Mouse (Mus musculus) layer of hippocampus, adult 9-10 months (tissue): ENCODE data around the gene Sycp3.
"Not testable (repeated sequence)": the region's sequence is repeated elsewhere in the genome, so short reads cannot be mapped to it uniquely, and the experiment has no call there.

Experiments
- DNase-seq: peaks from one replicate; pipeline ENCODE4 v3.0.0; 2022; ENCODE audit warnings: low spot score

Sycp3 gene

GRCm38 (mm10) chr10:88501370-88501769, 42.0 kb downstream of the Sycp3 start:
- DNase-seq = no peak

GRCm38 (mm10) chr10:88501886-88502765, 42.8 kb downstream of the Sycp3 start:
- no peak for DNase-seq

GRCm38 (mm10) chr10:88502919-88503318, 43.5 kb downstream of the Sycp3 start:
- DNase-seq = no peak

- no peak for DNase-seq
Measured at GRCm38 (mm10) chr10:88503421-88504314, 44.3 kb downstream of the Sycp3 start, which contains the start of gene Chpt1. Gene Chpt1 (minus strand): TSS chr10:88504073.

GRCm38 (mm10) chr10:88504481-88504880, 45.1 kb downstream of the Sycp3 start:
- no peak for DNase-seq

GRCm38 (mm10) chr10:88505256-88505655, 45.9 kb downstream of the Sycp3 start:
- no peak for DNase-seq

GRCm38 (mm10) chr10:88507691-88508143, 48.3 kb downstream of the Sycp3 start:
- no peak for DNase-seq

- DNase-seq = no peak
Measured at GRCm38 (mm10) chr10:88510503-88511271, 51.3 kb downstream of the Sycp3 start.

- no peak for DNase-seq
Measured at GRCm38 (mm10) chr10:88511355-88511754, 52.0 kb downstream of the Sycp3 start.

GRCm38 (mm10) chr10:88513574-88514135, 54.3 kb downstream of the Sycp3 start:
- DNase-seq = no peak

GRCm38 (mm10) chr10:88514495-88514894, 55.1 kb downstream of the Sycp3 start:
- DNase-seq = no peak

GRCm38 (mm10) chr10:88515049-88515448, 55.7 kb downstream of the Sycp3 start:
- not testable (repeated sequence) for DNase-seq

- DNase-seq = no peak
Measured at GRCm38 (mm10) chr10:88522795-88523194, 63.4 kb downstream of the Sycp3 start.
